Mouse (Mus musculus) left cerebral cortex, postnatal 10 days (tissue): ENCODE measurements around the gene Slc35b2. TPM values are rescaled to one million over a fixed set of nuclear protein-coding genes. Genes with fewer than 3 reads are reported as not detected.

Experiments used
- DNase-seq, 2 experiments: peaks; one replicate each; pipeline ENCODE4 v3.0.0; 2021 to 2022; ENCODE audit warnings: low spot score in 2 of 2, mixed read lengths in 1 of 2; ENCODE audit errors: extremely low spot score in 1 of 2
- intact Hi-C: fragments of 180-260 bp; cut with DNase I; formaldehyde crosslinking; loops from one replicate; pipeline ENCODE4 v1.15.1; 2025
- total RNA-seq, 2 experiments: library from RNA; stranded (reverse); gene quantifications; 2 replicates each; pipeline ENCODE4 v1.2.3; 2021

The Slc35b2 gene
- total RNA-seq, 2 experiments from 2014 or later = 43.8 to 46.7 TPM

DNA sequence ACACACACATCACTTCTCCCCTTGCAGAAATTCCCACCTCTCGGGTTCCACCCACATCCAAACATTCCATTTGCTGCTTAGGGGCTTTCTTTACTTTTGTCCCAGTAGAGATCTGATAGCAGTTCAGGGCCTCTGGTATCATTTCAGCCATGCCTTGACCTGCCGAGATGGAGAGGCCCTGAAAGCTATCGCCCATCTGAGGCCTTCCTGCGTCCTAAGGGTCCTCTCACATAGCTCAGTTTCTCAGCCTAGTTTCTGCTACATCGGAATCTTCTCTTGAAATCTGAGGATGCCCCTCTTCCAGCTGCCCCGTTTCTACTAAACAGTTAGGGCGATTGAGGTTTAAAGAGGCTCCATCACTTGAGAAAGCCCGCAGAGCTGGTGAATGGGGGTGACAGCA, 30.5 kb downstream of the Slc35b2 start:
- no peak for DNase-seq
- intact Hi-C loops = no loop called here

DNA sequence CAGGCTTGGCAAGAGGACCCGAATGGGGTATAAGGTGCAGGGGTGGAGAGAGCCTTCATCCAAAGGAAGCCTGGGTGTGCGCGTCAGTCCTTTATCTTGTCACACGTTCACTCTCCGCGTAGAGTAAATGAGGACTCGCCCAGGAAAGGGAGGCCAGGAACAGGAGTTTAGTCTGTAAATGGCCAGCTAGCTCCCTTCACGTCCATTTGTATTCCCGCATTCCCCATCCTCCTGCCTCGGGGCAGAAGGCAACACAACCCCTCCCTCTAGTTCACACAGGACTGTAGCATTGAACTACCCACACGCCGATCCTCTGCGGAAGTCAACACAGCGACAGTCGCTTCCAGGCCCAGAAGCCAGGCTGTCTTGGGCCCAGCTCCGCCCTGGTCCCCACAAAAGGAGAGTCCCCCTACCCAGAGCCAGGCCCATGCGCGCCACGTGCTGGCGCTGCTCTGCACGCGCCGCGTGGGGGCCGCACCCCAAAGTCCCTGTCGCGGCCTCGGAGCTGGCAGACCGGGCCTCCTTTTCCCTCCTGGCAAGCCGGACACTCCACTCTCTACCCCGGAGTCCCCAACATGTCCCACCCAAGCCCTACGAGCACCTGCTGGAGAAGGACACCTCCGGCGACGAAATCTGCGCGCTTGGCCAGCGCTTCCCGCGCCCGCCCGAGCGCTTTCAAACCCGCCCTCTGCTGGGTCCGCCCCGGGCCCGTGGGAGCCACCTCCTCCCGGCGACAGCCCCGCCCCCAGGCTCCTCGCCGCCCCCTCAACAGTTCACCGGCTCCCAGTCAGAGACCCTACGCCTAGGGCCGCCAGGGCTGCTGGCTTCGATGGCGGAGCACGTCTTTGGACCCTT, 31.4 kb downstream of the Slc35b2 start:
- intact Hi-C loops = no loop called here
- DNase-seq = peak in 1 of 2 experiments; percentile 89

DNA sequence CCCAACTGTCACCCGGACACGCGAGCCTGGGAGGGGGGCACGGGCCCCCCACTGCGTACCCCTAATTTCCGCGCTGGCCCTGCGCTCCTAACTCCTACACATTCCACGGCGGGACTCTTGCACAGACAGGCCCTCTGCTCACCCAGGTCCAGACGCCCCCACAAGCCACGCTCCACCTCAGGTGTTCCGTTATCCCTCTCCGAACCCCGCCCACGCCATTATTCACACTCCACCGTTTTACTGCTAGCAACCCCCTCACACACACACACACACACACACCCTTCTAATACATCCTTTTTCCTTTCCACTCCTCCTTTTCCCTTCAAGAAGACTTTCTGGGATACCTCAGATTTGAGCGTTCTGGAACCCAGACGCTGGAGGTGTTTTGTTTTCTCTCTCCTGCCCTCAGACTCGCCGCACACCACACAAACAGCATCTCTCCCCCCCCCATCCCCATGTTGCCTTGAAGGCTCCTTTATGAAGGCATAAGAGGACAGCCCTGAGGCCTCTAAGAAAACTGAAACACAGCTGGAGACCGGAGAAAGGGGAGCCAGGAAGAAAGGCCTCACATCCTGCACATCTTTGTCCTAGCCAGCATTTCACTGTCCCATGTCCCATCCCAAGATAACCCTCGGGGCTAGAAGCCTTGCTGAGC, 32.2 kb downstream of the Slc35b2 start:
- intact Hi-C loops = no loop called here
- no peak for DNase-seq

DNA sequence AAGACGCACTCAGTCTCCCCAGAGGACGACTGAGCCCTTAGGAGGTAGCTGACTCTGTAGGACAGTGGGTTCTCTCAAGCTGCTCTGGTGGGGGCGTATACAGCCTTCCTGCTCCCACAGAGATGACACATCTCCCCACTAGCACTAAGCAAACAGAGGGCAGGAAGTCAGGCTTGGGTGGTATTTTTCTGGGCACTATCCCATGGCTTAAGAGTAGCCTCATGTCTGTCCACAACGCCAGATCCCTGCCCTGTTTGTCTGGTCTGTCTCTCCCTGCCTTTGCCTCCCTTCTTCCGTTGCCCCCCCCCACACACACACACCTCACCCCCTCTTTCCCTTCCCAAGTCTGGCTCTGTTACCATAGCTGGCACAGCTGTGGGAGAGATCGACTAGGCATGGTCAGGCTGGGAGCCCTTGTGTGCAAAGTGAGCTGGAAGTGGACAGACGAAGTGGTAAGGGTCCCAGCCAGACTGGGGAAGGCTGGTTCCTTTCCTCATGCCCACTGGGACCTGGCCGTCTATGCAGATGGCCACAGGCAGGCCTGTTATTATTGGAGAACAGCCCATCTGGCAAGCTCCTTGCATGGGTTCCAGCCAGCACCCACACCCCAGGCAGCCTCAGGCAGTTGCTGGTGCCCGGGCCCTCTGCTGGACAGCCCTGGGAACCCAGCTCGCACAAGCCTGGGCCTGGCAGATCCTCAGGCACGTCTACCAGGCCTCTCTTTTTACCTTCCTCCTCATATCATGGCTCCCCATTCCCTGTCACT, 33.1 kb downstream of the Slc35b2 start:
- peak in 1 of 2 experiments; percentile 84 for DNase-seq
- intact Hi-C loops = no loop called here

DNA sequence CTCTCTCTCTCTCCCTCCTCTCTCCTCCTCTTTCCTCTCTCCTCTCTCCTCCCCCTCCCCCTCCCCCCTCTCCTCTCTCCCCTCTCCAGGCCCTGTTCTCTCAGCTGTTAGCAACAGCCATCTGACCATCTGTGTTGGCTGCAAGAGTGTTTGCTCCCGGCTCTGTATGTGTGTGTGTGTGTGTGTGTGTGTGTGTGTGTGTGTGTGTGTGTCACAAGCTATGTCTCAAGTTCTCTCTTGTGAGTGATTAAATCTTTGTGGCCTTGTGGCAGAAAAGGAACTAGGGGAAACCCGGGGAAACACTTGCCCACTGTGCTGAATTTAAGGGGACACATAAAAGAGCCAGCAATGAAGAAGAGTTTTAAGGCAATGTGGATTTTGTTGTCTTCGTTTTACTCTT, 34.1 kb downstream of the Slc35b2 start:
- no peak for DNase-seq
- intact Hi-C loops = no loop called here

DNA sequence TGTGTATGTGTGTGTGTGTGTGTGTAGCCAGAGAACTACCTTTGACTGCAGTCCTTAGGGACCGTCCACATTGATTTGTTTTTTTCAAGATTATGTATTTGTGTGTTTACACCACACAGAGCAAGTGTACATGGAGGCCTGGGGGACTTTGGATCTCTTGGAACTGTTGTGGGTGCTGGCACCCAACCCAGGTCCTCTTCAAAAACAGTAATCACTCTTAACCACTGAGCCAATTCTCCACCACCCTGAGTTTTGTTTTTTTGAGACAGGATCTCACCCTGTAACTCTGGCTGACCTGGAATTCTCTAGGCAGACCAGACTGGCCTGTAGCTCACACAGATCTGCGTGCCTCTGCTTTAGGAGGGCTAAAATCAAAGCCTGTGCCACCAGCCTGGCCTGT, 34.7 kb downstream of the Slc35b2 start:
- DNase-seq = no peak
- intact Hi-C loops = no loop called here

DNA sequence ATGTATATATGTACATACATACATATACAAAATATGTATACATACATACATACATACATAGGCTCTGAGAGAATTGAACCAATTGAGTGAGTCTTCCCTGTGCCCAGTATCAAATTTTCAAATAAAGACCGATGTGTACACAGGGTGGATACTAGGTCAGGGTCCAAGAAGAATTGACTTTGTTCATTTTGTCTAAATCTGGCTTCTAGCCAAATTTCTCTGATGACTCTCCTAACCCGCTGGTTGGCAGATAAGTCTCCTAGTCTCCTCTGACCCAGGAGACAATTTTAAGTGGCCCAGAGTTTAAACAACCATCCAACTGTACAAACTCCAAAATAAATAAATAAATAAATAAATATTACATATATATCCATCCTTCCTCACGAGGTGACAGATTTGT, 35.2 kb downstream of the Slc35b2 start:
- no peak for DNase-seq
- intact Hi-C loops = no loop called here

DNA sequence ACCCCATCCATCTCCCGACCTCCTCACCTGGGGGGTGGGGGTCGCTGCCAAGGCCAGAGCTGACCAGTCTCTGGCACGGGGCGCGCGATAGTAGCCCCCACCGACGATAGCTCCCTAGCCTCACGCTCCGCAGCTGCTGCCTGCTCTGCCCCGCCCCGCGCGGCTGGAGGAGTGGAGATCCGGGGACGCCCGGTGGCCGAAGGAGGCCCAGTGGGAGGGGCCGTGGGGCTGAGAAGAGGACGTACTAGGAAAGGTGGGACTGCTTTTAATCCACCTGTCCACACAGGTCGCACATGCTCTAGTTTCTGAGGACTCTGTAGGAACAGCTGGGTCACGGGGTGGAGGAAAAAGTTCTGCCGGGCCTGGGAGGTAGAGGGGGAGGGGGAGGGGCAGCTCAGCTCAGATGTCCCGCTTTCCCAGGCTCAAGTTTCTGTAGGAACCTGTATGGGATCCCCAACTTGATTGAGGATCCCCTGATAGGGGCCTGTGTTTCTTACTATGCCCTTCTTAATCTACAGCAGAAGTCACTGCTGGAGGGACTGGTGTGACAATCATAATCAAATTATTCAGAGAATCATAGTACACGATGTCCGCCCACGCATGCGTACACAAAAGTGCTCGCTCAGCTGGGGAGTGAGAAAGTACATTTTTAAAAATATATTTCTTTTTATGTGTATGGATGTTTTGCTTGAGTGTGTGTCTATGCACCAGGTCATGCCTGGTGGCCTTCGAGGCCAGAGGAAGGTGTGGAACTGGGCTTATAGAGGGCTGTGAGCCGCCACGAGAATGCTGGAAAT, 36.0 kb downstream of the Slc35b2 start, which contains the start of gene Slc29a1:
Gene Slc29a1, minus strand, starts transcription at position 161 of the 797 bp plus-strand sequence.
- intact Hi-C loops = no loop called here
- DNase-seq = peak in 1 of 2 experiments; percentile 82

DNA sequence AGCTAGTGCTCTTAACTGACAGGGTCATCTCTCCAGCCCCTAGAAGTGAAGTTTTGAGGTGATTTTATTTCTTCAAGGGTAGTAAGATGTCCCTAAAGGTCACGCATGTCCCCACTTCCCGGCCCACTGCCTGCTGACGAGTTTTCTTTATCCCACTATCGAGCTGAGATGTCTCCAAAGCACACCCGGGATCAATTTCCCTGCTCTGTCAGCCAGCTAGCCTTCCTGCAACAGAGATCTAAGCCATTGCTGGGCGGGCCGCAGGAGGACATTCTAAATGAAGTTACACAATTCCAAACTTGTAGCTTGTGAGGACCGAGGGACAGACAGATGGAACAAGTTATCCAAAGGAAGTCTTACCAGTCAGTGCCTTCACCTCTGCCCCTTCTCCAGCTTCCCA, 36.6 kb downstream of the Slc35b2 start:
- no peak for DNase-seq
- intact Hi-C loops = no loop called here

DNA sequence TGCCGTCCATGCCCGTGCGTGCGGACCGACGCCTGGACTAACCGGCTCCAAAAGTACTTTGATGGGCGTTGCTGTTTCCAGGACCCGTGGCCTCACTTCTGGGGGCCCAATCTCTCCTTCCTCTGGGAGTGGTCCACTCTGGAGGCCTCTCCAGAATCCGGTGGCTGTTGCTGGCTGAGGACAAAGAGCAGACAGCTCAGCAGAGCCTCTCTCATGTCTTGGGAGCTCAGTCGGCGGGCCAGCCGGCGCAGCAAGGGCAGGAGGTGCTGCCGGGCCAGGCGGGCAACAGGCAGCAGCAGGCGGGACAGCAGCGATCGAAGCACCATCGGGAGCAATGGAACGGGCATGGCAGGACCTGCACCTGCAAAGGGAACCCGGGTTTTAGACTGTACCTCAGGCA, 37.7 kb downstream of the Slc35b2 start:
- intact Hi-C loops = no loop called here
- DNase-seq = no peak

DNA sequence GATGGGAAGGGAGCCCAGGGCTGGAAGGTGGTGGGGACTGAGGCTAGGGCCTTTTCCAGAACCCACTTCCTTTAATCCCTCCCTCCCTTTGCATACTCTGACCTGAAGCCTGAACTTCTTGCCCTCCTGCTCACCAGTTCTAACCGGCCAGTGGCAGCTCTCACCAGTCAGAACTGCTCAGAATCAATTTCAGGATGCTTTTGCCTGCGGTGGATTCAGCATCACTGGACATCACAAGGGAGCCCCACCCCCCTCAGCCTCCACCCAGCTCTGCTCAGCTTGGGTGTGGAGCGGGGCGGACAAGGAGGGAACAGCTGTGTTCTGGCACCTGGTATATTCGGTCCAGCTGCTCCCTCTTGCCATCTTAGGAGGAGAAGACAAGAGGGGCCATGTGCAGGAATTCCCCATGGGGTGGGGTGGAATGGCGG, 38.2 kb downstream of the Slc35b2 start, which contains the start of gene Mymx:
Gene Mymx, minus strand, starts transcription at position 226 of the 428 bp plus-strand sequence.
- intact Hi-C loops = no loop called here
- no peak for DNase-seq

DNA sequence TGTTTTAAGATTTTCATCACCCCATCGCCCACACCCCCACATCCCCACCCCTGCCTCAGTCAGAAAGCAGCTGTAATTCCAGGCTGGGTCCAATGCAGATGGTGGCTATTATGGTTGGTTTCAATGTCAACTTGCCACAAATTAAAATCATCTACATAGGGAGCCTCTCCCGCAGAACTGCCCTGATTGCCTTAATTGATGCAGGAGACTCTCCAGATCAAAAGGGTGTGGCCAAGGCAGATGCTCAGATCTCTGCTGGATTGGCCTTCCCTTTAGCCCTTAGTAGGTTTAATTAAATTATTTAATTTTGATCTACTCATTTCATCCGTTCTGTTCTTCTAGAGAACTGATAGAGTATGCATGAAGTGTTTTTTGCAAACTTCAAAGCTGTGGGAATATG, 39.3 kb downstream of the Slc35b2 start:
- DNase-seq = no peak
- intact Hi-C loops = no loop called here

DNA sequence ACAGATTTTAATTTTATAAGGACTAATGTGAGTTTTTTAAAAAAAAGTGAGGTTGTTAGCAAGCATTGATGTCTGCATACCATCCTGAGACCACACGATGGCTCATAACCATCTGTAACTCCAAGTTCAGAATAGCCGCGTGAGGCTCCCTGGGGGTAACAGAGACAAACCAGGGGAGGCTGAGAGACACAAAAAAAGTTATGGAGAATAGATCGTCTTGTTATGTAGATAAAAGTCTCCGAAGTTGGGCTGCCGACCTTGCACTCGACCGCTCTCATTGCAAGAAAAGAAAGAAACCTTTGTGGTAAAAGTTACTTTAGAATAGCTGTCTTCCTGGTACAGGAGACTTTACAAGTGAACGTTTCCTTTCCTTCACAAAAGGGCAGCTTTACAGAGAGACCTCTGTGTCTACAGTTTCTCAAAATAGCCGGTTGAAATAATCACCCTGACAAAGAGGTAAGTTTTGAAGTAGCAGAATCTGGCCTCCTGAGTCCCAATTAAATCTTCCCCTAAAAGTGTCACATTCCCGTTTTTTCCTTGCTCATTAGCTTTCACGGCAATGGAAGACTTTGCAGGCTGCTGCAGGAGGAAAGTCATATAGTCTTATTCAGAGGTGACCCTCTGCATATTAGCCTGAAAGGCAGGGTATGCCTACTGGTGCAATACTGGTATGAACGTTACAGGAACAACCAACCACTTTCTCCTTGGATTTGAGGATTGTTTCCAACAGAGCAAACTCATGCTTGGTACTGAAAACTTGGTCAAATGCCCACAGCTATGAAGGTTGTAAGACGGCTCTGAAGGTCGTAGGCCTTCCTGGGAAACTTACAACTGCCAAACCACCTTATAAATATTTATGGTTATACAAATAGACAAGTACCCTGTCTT, 43.6 kb downstream of the Slc35b2 start:
- DNase-seq = no peak
- intact Hi-C loops = no loop called here

DNA sequence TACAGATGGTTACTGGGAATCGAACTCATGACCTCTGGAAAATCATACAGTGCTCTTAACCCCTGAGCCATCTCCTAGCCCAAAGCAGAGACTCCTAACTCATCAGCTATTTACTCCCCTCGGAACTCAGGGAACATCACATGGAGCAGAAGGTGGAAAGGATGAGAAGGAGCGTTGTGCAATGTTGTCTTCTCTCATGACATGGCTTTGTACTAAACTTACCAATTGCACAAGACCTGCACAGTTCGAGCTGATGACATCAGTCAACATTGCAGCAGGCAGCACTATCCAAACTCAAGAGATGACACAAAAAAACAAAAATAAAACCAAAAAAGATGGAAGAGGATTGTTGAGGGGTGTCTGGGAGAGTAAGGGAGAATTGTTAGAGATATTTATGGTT, 44.7 kb downstream of the Slc35b2 start:
- no peak for DNase-seq
- intact Hi-C loops = no loop called here

DNA sequence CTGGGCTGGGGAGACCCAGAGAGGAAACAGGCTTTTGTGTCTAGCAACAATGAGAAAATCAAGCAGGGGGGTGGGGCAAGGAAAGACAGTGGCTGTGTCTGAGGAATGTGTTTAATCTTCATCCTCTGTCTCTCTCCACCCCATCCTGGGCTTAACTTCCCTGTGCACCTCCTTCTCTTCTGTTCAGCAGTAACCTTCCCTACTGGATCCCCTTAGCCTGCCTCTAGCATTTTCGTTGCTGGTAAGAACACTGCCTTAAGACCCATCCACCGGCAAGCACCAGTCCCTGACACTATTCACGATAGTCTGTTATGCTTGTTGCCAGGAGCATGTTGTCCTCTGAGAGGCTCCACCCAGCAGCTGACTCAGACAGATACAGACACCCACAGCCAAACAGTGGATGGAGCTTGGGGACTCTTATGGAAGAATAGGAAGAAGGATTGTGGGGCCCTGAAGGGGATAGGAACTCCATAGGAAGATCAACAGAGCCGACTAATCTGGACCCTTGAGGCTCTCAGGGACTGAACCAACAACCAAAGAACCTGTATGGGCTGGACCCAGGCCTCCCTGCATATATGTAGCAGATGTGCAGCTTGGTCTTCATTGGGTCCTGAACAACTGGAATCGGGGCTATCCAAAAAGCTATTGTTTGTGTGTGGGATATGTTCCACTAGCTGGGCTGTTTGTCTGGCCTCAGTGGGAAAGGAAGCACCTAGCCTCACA, 46.6 kb downstream of the Slc35b2 start:
- intact Hi-C loops = no loop called here
- no peak for DNase-seq

DNA sequence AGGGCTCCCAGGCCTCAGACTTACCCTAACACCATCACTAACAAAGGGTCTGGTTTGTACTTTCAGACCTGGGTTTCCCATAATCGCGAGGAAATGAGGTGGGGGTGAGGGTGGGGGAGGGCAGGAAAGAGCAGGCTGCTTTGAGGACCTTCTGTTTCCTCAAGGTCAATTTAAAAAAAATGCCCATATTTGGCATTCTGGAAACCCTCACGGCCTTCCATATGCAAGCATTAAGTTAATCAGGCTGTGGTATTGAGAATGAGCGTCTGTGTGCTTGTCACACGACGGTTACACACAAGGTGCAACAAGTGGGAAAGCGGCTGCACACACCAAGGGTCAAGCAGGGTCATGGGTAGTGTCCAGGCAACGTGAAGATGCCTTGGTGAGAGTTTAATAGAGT, 48.3 kb downstream of the Slc35b2 start:
- intact Hi-C loops = no loop called here
- no peak for DNase-seq

DNA sequence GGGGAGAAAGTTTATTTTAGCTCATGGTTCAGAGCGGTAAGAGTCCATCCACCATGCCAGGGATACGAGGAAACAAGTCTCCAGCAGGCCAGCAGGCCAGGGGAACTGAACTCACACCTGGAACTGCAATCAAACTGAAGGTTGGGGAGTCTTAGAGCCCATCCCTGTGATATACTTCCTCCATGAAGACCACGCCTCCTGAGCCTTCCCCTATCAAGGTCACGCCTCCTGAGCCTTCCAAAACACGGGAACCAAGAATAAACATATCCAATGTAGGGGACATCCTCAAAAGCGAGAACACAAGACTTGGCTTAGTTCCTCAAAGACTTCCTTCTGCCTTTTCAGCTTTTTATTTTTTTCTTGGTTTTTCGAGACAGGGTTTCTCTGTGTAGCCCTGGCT, 49.2 kb downstream of the Slc35b2 start:
- no peak for DNase-seq
- intact Hi-C loops = no loop called here
